Mouse (Mus musculus): ENCODE measurements around the gene Timd4. TPM values are rescaled to one million over a fixed set of nuclear protein-coding genes. Genes with fewer than 3 reads are reported as not detected.

Timd4 gene
- 0.12 and 0.15 TPM in 2 replicates for polyA plus RNA-seq (2014; fragmentation: Nextera tagmentation; extraction: Ambion mirVana)

- no peaks in the 10 kb centered on the region for H3K27me3 ChIP-seq (ENCODE audit: control insufficient read depth, insufficient read depth, low read length)
- WGBS: 83% methylated on average over 5 of the region's 5 CpGs
These were observed at the start of gene Timd4 for GRCm38 (mm10) chr11:46810511-46810910. Gene Timd4 (plus strand): TSS chr11:46810800.

GRCm38 (mm10) chr11:46776879-46777278, 33.7 kb upstream of the Timd4 start:
- Histone ChIP-seq H3K9me3 (ENCODE audit: control insufficient read depth, low read depth, low read length) (no peaks in the 10 kb centered on the region), H3K27ac (ENCODE audit: low read length) (no peak overlapping the region), H3K4me3 (ENCODE audit: low read depth, low read length) (no peak overlapping the region), H3K4me1 (ENCODE audit: control insufficient read depth, insufficient read depth, low read length) (no peaks in the 10 kb centered on the region), H3K4me2 (replicated peaks; ENCODE audit: low read depth, low read length) (no peak overlapping the region), H3K36me3 (ENCODE audit: control insufficient read depth, insufficient read depth, low read length) (no peaks in the 10 kb centered on the region), H3K27me3 (ENCODE audit: control insufficient read depth, insufficient read depth, low read length) (no peaks in the 10 kb centered on the region), H3K9ac (replicated peaks; ENCODE audit: low read depth, low read length) (no peak overlapping the region)
- WGBS: 68% methylated on average over 3 of the region's 3 CpGs
- no peak for ATAC-seq (ENCODE audit: insufficient number of reproducible peaks, insufficient read depth, low FRiP score, low read depth)

More at GRCm38 (mm10) chr11:46810511-46810910, at the start of gene Timd4:
- Histone ChIP-seq H3K27ac (ENCODE audit: low read length) (no peak within 1 kb of the TSS), H3K4me2 (replicated peaks; ENCODE audit: low read depth, low read length) (no peak within 1 kb of the TSS), H3K4me3 (ENCODE audit: low read depth, low read length) (no peak within 1 kb of the TSS), H3K9me3 (ENCODE audit: control insufficient read depth, low read depth, low read length) (no peaks in the 10 kb centered on the region), H3K9ac (replicated peaks; ENCODE audit: low read depth, low read length) (no peak within 1 kb of the TSS), H3K36me3 (ENCODE audit: control insufficient read depth, insufficient read depth, low read length) (no peaks in the 10 kb centered on the region), H3K4me1 (ENCODE audit: control insufficient read depth, insufficient read depth, low read length) (no peaks in the 10 kb centered on the region)
- no peak for ATAC-seq (ENCODE audit: insufficient number of reproducible peaks, insufficient read depth, low FRiP score, low read depth)

- Histone ChIP-seq H3K4me3 (ENCODE audit: low read depth, low read length) (no peak overlapping the region), H3K9me3 (ENCODE audit: control insufficient read depth, low read depth, low read length) (no peaks in the 10 kb centered on the region), H3K4me2 (replicated peaks; ENCODE audit: low read depth, low read length) (no peak overlapping the region), H3K27ac (ENCODE audit: low read length) (no peak overlapping the region), H3K27me3 (ENCODE audit: control insufficient read depth, insufficient read depth, low read length) (no peaks in the 10 kb centered on the region), H3K9ac (replicated peaks; ENCODE audit: low read depth, low read length) (no peak overlapping the region), H3K4me1 (ENCODE audit: control insufficient read depth, insufficient read depth, low read length) (no peaks in the 10 kb centered on the region), H3K36me3 (ENCODE audit: control insufficient read depth, insufficient read depth, low read length) (no peaks in the 10 kb centered on the region)
- ATAC-seq (ENCODE audit: insufficient number of reproducible peaks, insufficient read depth, low FRiP score, low read depth): no peak
- WGBS: 77% methylated on average over 2 of the region's 2 CpGs
These were observed 30.8 kb upstream of the Timd4 start for GRCm38 (mm10) chr11:46779811-46780210.

- WGBS: 86% methylated on average over 2 of the region's 2 CpGs
- Histone ChIP-seq H3K4me3 (ENCODE audit: low read depth, low read length) (no peak overlapping the region), H3K9ac (replicated peaks; ENCODE audit: low read depth, low read length) (no peak overlapping the region), H3K27me3 (ENCODE audit: control insufficient read depth, insufficient read depth, low read length) (no peaks in the 10 kb centered on the region), H3K36me3 (ENCODE audit: control insufficient read depth, insufficient read depth, low read length) (no peaks in the 10 kb centered on the region), H3K4me1 (ENCODE audit: control insufficient read depth, insufficient read depth, low read length) (no peaks in the 10 kb centered on the region), H3K9me3 (ENCODE audit: control insufficient read depth, low read depth, low read length) (no peaks in the 10 kb centered on the region), H3K27ac (ENCODE audit: low read length) (no peak overlapping the region), H3K4me2 (replicated peaks; ENCODE audit: low read depth, low read length) (no peak overlapping the region)
- ATAC-seq (ENCODE audit: insufficient number of reproducible peaks, insufficient read depth, low FRiP score, low read depth): no peak
These were observed 6.2 kb upstream of the Timd4 start for GRCm38 (mm10) chr11:46804440-46804839.

- Histone ChIP-seq H3K4me3 (ENCODE audit: low read depth, low read length) (no peak overlapping the region), H3K36me3 (ENCODE audit: control insufficient read depth, insufficient read depth, low read length) (no peaks in the 10 kb centered on the region), H3K4me2 (replicated peaks; ENCODE audit: low read depth, low read length) (no peak overlapping the region), H3K9ac (replicated peaks; ENCODE audit: low read depth, low read length) (no peak overlapping the region), H3K27ac (ENCODE audit: low read length) (no peak overlapping the region), H3K27me3 (ENCODE audit: control insufficient read depth, insufficient read depth, low read length) (no peaks in the 10 kb centered on the region), H3K9me3 (ENCODE audit: control insufficient read depth, low read depth, low read length) (no peaks in the 10 kb centered on the region), H3K4me1 (ENCODE audit: control insufficient read depth, insufficient read depth, low read length) (no peaks in the 10 kb centered on the region)
- WGBS: 78% methylated on average over 5 of the region's 5 CpGs
- no peak for ATAC-seq (ENCODE audit: insufficient number of reproducible peaks, insufficient read depth, low FRiP score, low read depth)
These were observed 7.1 kb downstream of the Timd4 start for GRCm38 (mm10) chr11:46817692-46818091.

- Histone ChIP-seq H3K9ac (replicated peaks; ENCODE audit: low read depth, low read length) (no peak overlapping the region), H3K9me3 (ENCODE audit: control insufficient read depth, low read depth, low read length) (no peaks in the 10 kb centered on the region), H3K4me1 (ENCODE audit: control insufficient read depth, insufficient read depth, low read length) (no peaks in the 10 kb centered on the region), H3K27me3 (ENCODE audit: control insufficient read depth, insufficient read depth, low read length) (no peaks in the 10 kb centered on the region), H3K27ac (ENCODE audit: low read length) (no peak overlapping the region), H3K4me3 (ENCODE audit: low read depth, low read length) (no peak overlapping the region), H3K36me3 (ENCODE audit: control insufficient read depth, insufficient read depth, low read length) (no peaks in the 10 kb centered on the region), H3K4me2 (replicated peaks; ENCODE audit: low read depth, low read length) (no peak overlapping the region)
- WGBS: 33% methylated on average over 4 of the region's 4 CpGs
- ATAC-seq (ENCODE audit: insufficient number of reproducible peaks, insufficient read depth, low FRiP score, low read depth): no peak
These were observed 9.3 kb downstream of the Timd4 start for GRCm38 (mm10) chr11:46819930-46820329.

- ATAC-seq (ENCODE audit: insufficient number of reproducible peaks, insufficient read depth, low FRiP score, low read depth): no peak
- no peaks in the 10 kb centered on the region for H3K27me3 ChIP-seq (ENCODE audit: control insufficient read depth, insufficient read depth, low read length)
- H3K9ac ChIP-seq (replicated peaks; ENCODE audit: low read depth, low read length): no peak overlapping the region
- H3K36me3 ChIP-seq (ENCODE audit: control insufficient read depth, insufficient read depth, low read length): no peaks in the 10 kb centered on the region
- H3K4me2 ChIP-seq (replicated peaks; ENCODE audit: low read depth, low read length): no peak overlapping the region
- no peak overlapping the region for H3K4me3 ChIP-seq (ENCODE audit: low read depth, low read length)
- H3K4me1 ChIP-seq (ENCODE audit: control insufficient read depth, insufficient read depth, low read length): no peaks in the 10 kb centered on the region
- H3K9me3 ChIP-seq (ENCODE audit: control insufficient read depth, low read depth, low read length): no peaks in the 10 kb centered on the region
- WGBS: 68% methylated on average over 2 of the region's 2 CpGs
- no peak overlapping the region for H3K27ac ChIP-seq (ENCODE audit: low read length)
These were observed 19.7 kb downstream of the Timd4 start for GRCm38 (mm10) chr11:46830348-46830747.

- no peaks in the 10 kb centered on the region for H3K9me3 ChIP-seq (ENCODE audit: control insufficient read depth, low read depth, low read length)
- 59% methylated on average over 1 of the region's 1 CpGs for WGBS
These were observed 24.5 kb downstream of the Timd4 start for GRCm38 (mm10) chr11:46835080-46835479.

GRCm38 (mm10) chr11:46842015-46842726, 31.6 kb downstream of the Timd4 start:
- WGBS: 42% methylated on average over 2 of the region's 2 CpGs
- Histone ChIP-seq H3K27me3 (ENCODE audit: control insufficient read depth, insufficient read depth, low read length) (no peaks in the 10 kb centered on the region), H3K4me3 (ENCODE audit: low read depth, low read length) (no peak overlapping the region), H3K4me2 (replicated peaks; ENCODE audit: low read depth, low read length) (no peak overlapping the region), H3K36me3 (ENCODE audit: control insufficient read depth, insufficient read depth, low read length) (no peaks in the 10 kb centered on the region), H3K9ac (replicated peaks; ENCODE audit: low read depth, low read length) (no peak overlapping the region), H3K9me3 (ENCODE audit: control insufficient read depth, low read depth, low read length) (no peaks in the 10 kb centered on the region), H3K4me1 (ENCODE audit: control insufficient read depth, insufficient read depth, low read length) (no peaks in the 10 kb centered on the region), H3K27ac (ENCODE audit: low read length) (no peak overlapping the region)
- ATAC-seq (ENCODE audit: insufficient number of reproducible peaks, insufficient read depth, low FRiP score, low read depth): no peak

More at GRCm38 (mm10) chr11:46835080-46835479, 24.5 kb downstream of the Timd4 start:
- H3K4me1 ChIP-seq (ENCODE audit: control insufficient read depth, insufficient read depth, low read length): no peaks in the 10 kb centered on the region
- no peak overlapping the region for H3K9ac ChIP-seq (replicated peaks; ENCODE audit: low read depth, low read length)
- no peaks in the 10 kb centered on the region for H3K27me3 ChIP-seq (ENCODE audit: control insufficient read depth, insufficient read depth, low read length)
- H3K4me3 ChIP-seq (ENCODE audit: low read depth, low read length): no peak overlapping the region
- no peak for ATAC-seq (ENCODE audit: insufficient number of reproducible peaks, insufficient read depth, low FRiP score, low read depth)
- H3K4me2 ChIP-seq (replicated peaks; ENCODE audit: low read depth, low read length): no peak overlapping the region
- no peaks in the 10 kb centered on the region for H3K36me3 ChIP-seq (ENCODE audit: control insufficient read depth, insufficient read depth, low read length)
- no peak overlapping the region for H3K27ac ChIP-seq (ENCODE audit: low read length)
